ENCODE assay signal across 17 mouse cellular contexts in the genomic region with DNA sequence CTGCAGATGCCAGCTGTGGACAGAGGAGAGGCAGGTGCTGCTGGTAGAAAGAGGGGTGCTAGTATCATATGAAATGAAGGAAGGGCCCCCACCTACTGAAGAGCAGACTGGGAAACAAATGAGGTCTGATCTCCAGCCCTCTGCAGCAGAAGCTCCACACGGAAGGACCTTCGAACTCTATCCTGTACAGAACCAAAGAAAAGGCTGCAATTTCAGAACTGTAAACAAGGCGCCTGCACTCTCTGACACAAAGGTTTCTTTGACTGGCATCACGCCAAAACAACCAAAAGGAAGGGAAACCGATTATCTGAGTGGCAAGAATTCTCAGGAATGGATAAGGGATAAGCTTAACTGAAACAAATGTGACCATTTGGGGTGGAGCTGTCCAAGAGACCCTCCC. TPM values are rescaled to one million over a fixed set of nuclear protein-coding genes. Genes with fewer than 3 reads are reported as not detected.
"Had no signal": no experiment of that assay in that cellular context is flagged by ENCODE, and none has a peak within 500 bp of the region (broad histone marks: within the 10 kb centered on the region; RNA-seq: fewer than 3 reads in every experiment).

No protein-coding gene starts in this region.

- H3K4me3 ChIP-seq: kidney, embryonic 15.5 days; left cerebral cortex, adult 2 months; liver, embryonic 13.5 days; lung, embryonic 15.5 days had no signal

- H3K9me3 ChIP-seq: kidney, embryonic 15.5 days; liver, embryonic 13.5 days; lung, embryonic 15.5 days had no signal

- H3K9ac ChIP-seq: kidney, embryonic 15.5 days; liver, embryonic 13.5 days; liver, postnatal 0 days; lung, embryonic 15.5 days had no signal

- DNase-seq: kidney, adult 11 months; kidney, adult 8-10 months; kidney, postnatal 10 days; kidney, postnatal 36 days; layer of hippocampus, postnatal 36 days; liver, embryonic 13.5 days; liver, postnatal 0 days; lung, postnatal 10 days; lung, postnatal 4 days; midbrain, embryonic 14.5 days; thymus, postnatal 25 days had no signal

- ATAC-seq: liver, postnatal 0 days had no signal

- H3K36me3 ChIP-seq: kidney, embryonic 15.5 days; liver, embryonic 13.5 days; lung, embryonic 15.5 days had no signal

- H3K27ac ChIP-seq: kidney, embryonic 15.5 days; left cerebral cortex, adult 2 months; liver, embryonic 13.5 days; lung, embryonic 15.5 days had no signal

- H3K4me2 ChIP-seq: kidney, embryonic 15.5 days; liver, embryonic 13.5 days; lung, embryonic 15.5 days; midbrain, embryonic 11.5 days had no signal

- H3K27me3 ChIP-seq: lung, embryonic 15.5 days had no signal

- H3K4me1 ChIP-seq: liver, embryonic 13.5 days; lung, embryonic 15.5 days had no signal

RNA-seq across cellular contexts. Expression of a gene that starts 18.9 kb away (rescaled TPM):
- total RNA-seq: megakaryocyte progenitor cell, adult 5-6 weeks; megakaryocyte-erythroid progenitor cell, adult 5-6 weeks had no signal
- polyA plus RNA-seq: liver, postnatal 0 days had no signal
